In the genomic region with DNA sequence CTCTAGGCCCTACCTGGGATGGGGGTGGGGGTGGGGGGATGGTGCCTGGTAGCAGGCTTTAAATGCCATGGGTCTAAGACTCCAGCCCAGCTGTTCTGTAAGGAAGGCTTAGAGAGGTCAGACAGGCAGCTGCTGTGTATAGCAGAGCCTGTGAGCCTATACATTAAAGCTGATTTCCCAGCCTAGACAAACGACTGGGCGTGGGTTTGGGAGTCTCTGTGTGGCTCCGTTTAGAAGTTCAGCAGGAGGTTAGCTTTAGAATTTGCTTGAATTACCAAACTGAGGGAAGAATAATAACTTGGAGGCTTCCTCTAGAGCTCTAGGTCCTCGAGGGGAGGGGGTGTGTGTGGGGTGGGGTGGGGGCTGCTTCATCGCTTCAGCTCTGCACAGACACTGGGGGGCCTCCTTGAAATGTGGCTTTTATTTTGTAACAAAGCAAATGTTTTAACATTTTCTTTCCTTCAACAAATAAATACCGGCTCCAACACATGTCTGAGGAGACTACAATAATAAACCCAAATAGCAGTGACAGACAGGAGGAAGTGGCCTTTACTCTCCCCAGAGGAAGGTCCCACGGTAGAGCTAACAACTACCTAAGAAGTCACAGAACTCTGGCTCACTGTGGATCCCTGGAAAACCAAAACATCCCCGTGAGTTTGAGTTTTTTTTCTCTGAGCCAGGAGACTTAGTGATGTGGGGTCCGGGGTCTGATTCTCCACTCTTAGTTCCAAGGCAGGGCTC, we compare ENCODE assay signal across 13 mouse cellular contexts. TPM values are rescaled to one million over a fixed set of nuclear protein-coding genes. Genes with fewer than 3 reads are reported as not detected.
DNase-seq lines count a peak whose midpoint lies in the region; ATAC-seq and TF ChIP-seq lines count a peak whose summit lies in the region.
"Had no signal": no experiment of that assay in that cellular context is flagged by ENCODE, and none has a peak within 500 bp of the region (broad histone marks: within the 10 kb centered on the region; RNA-seq: fewer than 3 reads in every experiment).

No protein-coding gene starts in this region.

- no peak for ATAC-seq in intestine, embryonic 14.5 days (replicated peaks; ENCODE audit: low FRiP score, low TSS enrichment, low read depth)
- no peak for ATAC-seq in intestine, postnatal 0 days
- ATAC-seq in limb, embryonic 12.5 days (ENCODE audit: insufficient number of reproducible peaks, insufficient read depth, low FRiP score, low TSS enrichment, low read depth): 0 out of 2 replicates have a peak, but pooled peaks have one; percentile 38
- no peak for ATAC-seq in liver, embryonic 12.5 days

- H3K4me2 ChIP-seq in intestine, embryonic 14.5 days (ENCODE audit: low read length): no peak overlapping the region
- H3K4me2 ChIP-seq in intestine, postnatal 0 days (replicated peaks; ENCODE audit: low read depth): no peak overlapping the region
- no peak overlapping the region for H3K4me2 ChIP-seq in limb, embryonic 12.5 days
- no peak overlapping the region for H3K4me2 ChIP-seq in liver, embryonic 12.5 days
- H3K4me2 ChIP-seq: limb, embryonic 15.5 days had no signal

- H3K27me3 ChIP-seq in intestine, embryonic 14.5 days (replicated peaks; ENCODE audit: control insufficient read depth, insufficient read depth, low read length): no peaks in the 10 kb centered on the region
- no peaks in the 10 kb centered on the region for H3K27me3 ChIP-seq in intestine, postnatal 0 days (replicated peaks; ENCODE audit: control insufficient read depth, insufficient read depth, low read length)
- H3K27me3 ChIP-seq in limb, embryonic 12.5 days: no peaks in the 10 kb centered on the region
- peaks cover 6% of the 10 kb centered on the region; the same call in 1 of the 2 replicates for H3K27me3 ChIP-seq in liver, embryonic 12.5 days (replicated peaks)
- H3K27me3 ChIP-seq: limb, embryonic 15.5 days had no signal

- H3K4me3 ChIP-seq in intestine, embryonic 14.5 days (ENCODE audit: low read depth, low read length): no peak overlapping the region
- H3K4me3 ChIP-seq in intestine, postnatal 0 days (ENCODE audit: low read depth, low read length): no peak overlapping the region
- H3K4me3 ChIP-seq in limb, embryonic 12.5 days (replicated peaks): no peak overlapping the region
- H3K4me3 ChIP-seq in liver, embryonic 12.5 days: no peak overlapping the region
- H3K4me3 ChIP-seq: layer of hippocampus, adult 2 months; limb, embryonic 15.5 days had no signal

- H3K36me3 ChIP-seq in intestine, embryonic 14.5 days (ENCODE audit: control insufficient read depth, insufficient read depth, low read length): no peaks in the 10 kb centered on the region
- H3K36me3 ChIP-seq in intestine, postnatal 0 days (ENCODE audit: control insufficient read depth, insufficient read depth): no peaks in the 10 kb centered on the region
- no peaks in the 10 kb centered on the region for H3K36me3 ChIP-seq in limb, embryonic 12.5 days
- H3K36me3 ChIP-seq in liver, embryonic 12.5 days: no peaks in the 10 kb centered on the region
- H3K36me3 ChIP-seq: limb, embryonic 15.5 days had no signal

- H3K9me3 ChIP-seq in intestine, embryonic 14.5 days (ENCODE audit: control insufficient read depth, low read length): no peaks in the 10 kb centered on the region
- H3K9me3 ChIP-seq in intestine, postnatal 0 days (ENCODE audit: control insufficient read depth): no peaks in the 10 kb centered on the region
- H3K9me3 ChIP-seq in limb, embryonic 12.5 days: no peaks in the 10 kb centered on the region
- no peaks in the 10 kb centered on the region for H3K9me3 ChIP-seq in liver, embryonic 12.5 days (replicated peaks)
- H3K9me3 ChIP-seq: limb, embryonic 15.5 days had no signal

- H3K4me1 ChIP-seq in intestine, embryonic 14.5 days (replicated peaks; ENCODE audit: control insufficient read depth, insufficient read depth, low read length): peaks cover 7% of the 10 kb centered on the region; the same call in 1 of the 2 replicates
- no peaks in the 10 kb centered on the region for H3K4me1 ChIP-seq in intestine, postnatal 0 days (replicated peaks; ENCODE audit: control insufficient read depth, insufficient read depth, low read length)
- H3K4me1 ChIP-seq in limb, embryonic 12.5 days (replicated peaks): peaks cover 10% of the 10 kb centered on the region
- H3K4me1 ChIP-seq in liver, embryonic 12.5 days: peaks cover 10% of the 10 kb centered on the region; the same call in 1 of the 2 replicates

- no peak for DNase-seq in intestine, embryonic 14.5 days (ENCODE audit: low spot score)
- peak; percentile 91 for DNase-seq in ES-CJ7 (ENCODE audit: low read depth, low spot score)
- DNase-seq in brain, embryonic 14.5 days (ENCODE audit: low read depth): peak; percentile 47
- no peak for DNase-seq in left cerebral cortex, adult 8-10 months (ENCODE audit: low spot score in 2 of 2)
- DNase-seq in T-cell, adult 2 months (ENCODE audit: low spot score): no peak
- DNase-seq: adrenal gland, postnatal 10 days; cerebellum, postnatal 10 days; heart, postnatal 36 days had no signal

- no peak overlapping the region for H3K9ac ChIP-seq in intestine, embryonic 14.5 days (ENCODE audit: low read length)
- H3K9ac ChIP-seq in intestine, postnatal 0 days (ENCODE audit: low read depth, low read length): no peak overlapping the region
- no peak overlapping the region for H3K9ac ChIP-seq in limb, embryonic 12.5 days (replicated peaks)
- no peak overlapping the region for H3K9ac ChIP-seq in liver, embryonic 12.5 days
- H3K9ac ChIP-seq: limb, embryonic 15.5 days had no signal

- peak overlapping the region; percentile 80 for H3K27ac ChIP-seq in intestine, embryonic 14.5 days (ENCODE audit: low read depth)
- H3K27ac ChIP-seq in intestine, postnatal 0 days (ENCODE audit: low read depth, low read length): no peak overlapping the region
- peak overlapping the region; percentile 24 for H3K27ac ChIP-seq in limb, embryonic 12.5 days
- no peak overlapping the region for H3K27ac ChIP-seq in liver, embryonic 12.5 days
- H3K27ac ChIP-seq: layer of hippocampus, adult 2 months; limb, embryonic 15.5 days had no signal

- 20% methylated on average over 9 of the region's 9 CpGs for WGBS in intestine, embryonic 14.5 days
- WGBS in intestine, postnatal 0 days: 35% methylated on average over 9 of the region's 9 CpGs
- WGBS in limb, embryonic 12.5 days: 41% methylated on average over 9 of the region's 9 CpGs
- 45% methylated on average over 9 of the region's 9 CpGs for WGBS in liver, embryonic 12.5 days (ENCODE audit: insufficient replicate concordance)

- TF ChIP-seq CTCF in intestine, postnatal 0 days (IDR thresholded peaks at IDR 0.05; ENCODE audit: low read depth): no peak
- TF ChIP-seq CTCF in brain, embryonic 14.5 days (IDR thresholded peaks at IDR 0.05; ENCODE audit: borderline replicate concordance, extremely low read depth, insufficient read depth, insufficient read length): no peak

- TF ChIP-seq POLR2A in brain, embryonic 14.5 days (IDR thresholded peaks at IDR 0.05; ENCODE audit: borderline replicate concordance, extremely low read depth, insufficient read depth, insufficient read length, poor library complexity, severe bottlenecking): no peak

RNA-seq across cellular contexts. Expression of gene Col18a1, which starts 31.3 kb away (rescaled TPM):
- 54.8 and 58.2 TPM in 2 replicates for polyA plus RNA-seq in intestine, embryonic 14.5 days (2014; fragmentation: Nextera tagmentation; extraction: Ambion mirVana)
- 34.9 and 35.2 TPM in 2 replicates for polyA plus RNA-seq in intestine, postnatal 0 days (2015; fragmentation: Nextera tagmentation; extraction: Ambion mirVana)
- polyA plus RNA-seq in brain, embryonic 14.5 days (2012; rRNA removed): 24.5 and 45.2 TPM in 2 replicates
- polyA plus RNA-seq in limb, embryonic 12.5 days (2016; fragmentation: Nextera tagmentation; extraction: Ambion mirVana): 104 and 105 TPM in 2 replicates
- 38.3 and 42.4 TPM in 2 replicates for polyA plus RNA-seq in liver, embryonic 12.5 days (2016; fragmentation: Nextera tagmentation; extraction: Ambion mirVana)
- total RNA-seq in left cerebral cortex, adult 8-10 months (2022): 1 to 10 TPM; 4.1 to 4.6 (median 4.1) TPM

Comparison
In these comparisons a context has a peak if more than half of its experiments do, and no peak if none do; other contexts are left out.
1. H3K27ac ChIP-seq: peak in intestine, embryonic 14.5 days (single experiment) and limb, embryonic 12.5 days (single experiment); none in intestine, postnatal 0 days (single experiment) and liver, embryonic 12.5 days (single experiment).
2. DNase-seq: peak in ES-CJ7 (single experiment) and brain, embryonic 14.5 days (single experiment); none in intestine, embryonic 14.5 days (single experiment), left cerebral cortex, adult 8-10 months (0 of 2) and T-cell, adult 2 months (single experiment).